Comparison of ENCODE assay signal across 8 mouse cellular contexts in genomic region chr14:54617897-54618365, GRCm38 (mm10). TPM values are rescaled to one million over a fixed set of nuclear protein-coding genes. Genes with fewer than 3 reads are reported as not detected.
DNase-seq lines count a peak whose midpoint lies in the region; ATAC-seq lines count a peak whose summit lies in the region.

Psmb5 (minus strand) TSS chr14:54618022.

- peaks cover 33% of the 10 kb centered on the region for H3K36me3 ChIP-seq in forebrain, embryonic 10.5 days (replicated peaks)
- peaks cover 22% of the 10 kb centered on the region for H3K36me3 ChIP-seq in heart, embryonic 15.5 days
- peaks cover 26% of the 10 kb centered on the region for H3K36me3 ChIP-seq in liver, embryonic 15.5 days (replicated peaks)
- peaks cover 20% of the 10 kb centered on the region for H3K36me3 ChIP-seq in neural tube, embryonic 12.5 days

- no peaks in the 10 kb centered on the region for H3K9me3 ChIP-seq in forebrain, embryonic 10.5 days
- no peaks in the 10 kb centered on the region for H3K9me3 ChIP-seq in heart, embryonic 15.5 days (replicated peaks)
- H3K9me3 ChIP-seq in liver, embryonic 15.5 days (replicated peaks): no peaks in the 10 kb centered on the region
- H3K9me3 ChIP-seq in neural tube, embryonic 12.5 days: no peaks in the 10 kb centered on the region

- peaks cover 13% of the 10 kb centered on the region for H3K4me1 ChIP-seq in forebrain, embryonic 10.5 days
- peaks cover 9% of the 10 kb centered on the region; the same call in 1 of the 2 replicates for H3K4me1 ChIP-seq in heart, embryonic 15.5 days (replicated peaks)
- peaks cover 23% of the 10 kb centered on the region for H3K4me1 ChIP-seq in liver, embryonic 15.5 days (replicated peaks)
- H3K4me1 ChIP-seq in neural tube, embryonic 12.5 days: peaks cover 11% of the 10 kb centered on the region

- peak; percentile 86 for ATAC-seq in heart, embryonic 15.5 days (replicated peaks; ENCODE audit: insufficient number of reproducible peaks, insufficient read depth, low FRiP score, low read depth)
- ATAC-seq in liver, embryonic 15.5 days (ENCODE audit: insufficient read depth): peak; percentile 87
- ATAC-seq in neural tube, embryonic 12.5 days (ENCODE audit: low FRiP score, low read depth): peak; percentile 91

- DNase-seq in CD8-positive naive resting alpha-beta T cell, adult 2 months (ENCODE audit: low read depth in 2 of 2, low spot score in 2 of 2): peak; percentile 78 to 81
- peak; percentile 82 for DNase-seq in c-Kit-positive CD71-negative TER-119-negative erythroid progenitor cells, embryonic 14.5 days (ENCODE audit: low read depth)
- peak; percentile 90 for DNase-seq in forebrain, embryonic 10.5 days (ENCODE audit: extremely low spot score, low spot score)
- DNase-seq in kidney, postnatal 25 days: peak; percentile 92 to 95
- DNase-seq in telencephalon, adult 2 months (ENCODE audit: low read depth, low spot score): peak; percentile 89

- peak within 1 kb of the TSS; percentile 94 for H3K27ac ChIP-seq in forebrain, embryonic 10.5 days
- peak within 1 kb of the TSS; percentile 68 for H3K27ac ChIP-seq in heart, embryonic 15.5 days
- H3K27ac ChIP-seq in liver, embryonic 15.5 days (replicated peaks): peak within 1 kb of the TSS; percentile 78
- peak within 1 kb of the TSS; percentile 37; the same call in 1 of the 2 replicates for H3K27ac ChIP-seq in neural tube, embryonic 12.5 days

- H3K9ac ChIP-seq in heart, embryonic 15.5 days: peak within 1 kb of the TSS; percentile 87
- H3K9ac ChIP-seq in liver, embryonic 15.5 days: peak within 1 kb of the TSS; percentile 83
- H3K9ac ChIP-seq in neural tube, embryonic 12.5 days: peak within 1 kb of the TSS; percentile 85

- H3K4me2 ChIP-seq in heart, embryonic 15.5 days: peak within 1 kb of the TSS; percentile 74
- H3K4me2 ChIP-seq in liver, embryonic 15.5 days: peak within 1 kb of the TSS; percentile 75
- H3K4me2 ChIP-seq in neural tube, embryonic 12.5 days (replicated peaks): peak within 1 kb of the TSS; percentile 75

- peak within 1 kb of the TSS; percentile 81 for H3K4me3 ChIP-seq in forebrain, embryonic 10.5 days
- peak within 1 kb of the TSS; percentile 81 for H3K4me3 ChIP-seq in heart, embryonic 15.5 days
- peak within 1 kb of the TSS; percentile 87 for H3K4me3 ChIP-seq in liver, embryonic 15.5 days (replicated peaks)
- peak within 1 kb of the TSS; percentile 88 for H3K4me3 ChIP-seq in neural tube, embryonic 12.5 days

- no peaks in the 10 kb centered on the region for H3K27me3 ChIP-seq in forebrain, embryonic 10.5 days (ENCODE audit: poor library complexity, severe bottlenecking)
- H3K27me3 ChIP-seq in heart, embryonic 15.5 days: no peaks in the 10 kb centered on the region
- H3K27me3 ChIP-seq in liver, embryonic 15.5 days: no peaks in the 10 kb centered on the region
- no peaks in the 10 kb centered on the region for H3K27me3 ChIP-seq in neural tube, embryonic 12.5 days (replicated peaks)

- WGBS in forebrain, embryonic 10.5 days: under 1% methylated on average over 25 of the region's 25 CpGs
- under 1% methylated on average over 25 of the region's 25 CpGs for WGBS in heart, embryonic 15.5 days
- under 1% methylated on average over 25 of the region's 25 CpGs for WGBS in liver, embryonic 15.5 days (ENCODE audit: insufficient replicate concordance)
- under 1% methylated on average over 25 of the region's 25 CpGs for WGBS in neural tube, embryonic 12.5 days

RNA-seq across cellular contexts. Expression of gene Psmb5, which starts in this region (rescaled TPM):
- 478 and 497 TPM in 2 replicates for polyA plus RNA-seq in forebrain, embryonic 10.5 days (2016; fragmentation: Nextera tagmentation; extraction: Ambion mirVana)
- 294 and 335 TPM in 2 replicates for polyA plus RNA-seq in heart, embryonic 15.5 days (2015; fragmentation: Nextera tagmentation; extraction: Ambion mirVana)
- 204 and 211 TPM in 2 replicates for polyA plus RNA-seq in liver, embryonic 15.5 days (2015; fragmentation: Nextera tagmentation; extraction: Ambion mirVana)
- polyA plus RNA-seq in neural tube, embryonic 12.5 days (2016; fragmentation: Nextera tagmentation; extraction: Ambion mirVana): 404 and 429 TPM in 2 replicates

Comparison
In these comparisons a context has a peak if more than half of its experiments do, and no peak if none do; other contexts are left out.
1. Peak in every context shown above with its lines: DNase-seq, ATAC-seq, H3K4me3 ChIP-seq and H3K27ac ChIP-seq.
2. H3K27ac ChIP-seq: peak in every context shown above with its lines; median percentile 94 in forebrain, embryonic 10.5 days; 78 in liver, embryonic 15.5 days; 68 in heart, embryonic 15.5 days; 37 in neural tube, embryonic 12.5 days.